Mouse (Mus musculus): ENCODE results near the gene Glyctk. TPM values are rescaled to one million over a fixed set of nuclear protein-coding genes. Genes with fewer than 3 reads are reported as not detected.

Gene Glyctk
- polyA plus RNA-seq, 1 experiment = 0.58 TPM

- Histone ChIP-seq H3K4me3 (ENCODE audit: insufficient read depth, low read length) (no peak overlapping the region), H3K4me1 (ENCODE audit: control insufficient read depth, insufficient read depth, low read length) (no peaks in the 10 kb centered on the region), H3K27ac (ENCODE audit: insufficient read depth, low read depth, low read length) (no peak overlapping the region)
- TF ChIP-seq POLR2A (IDR thresholded peaks at IDR 0.05; ENCODE audit: borderline replicate concordance, low read depth, low read length) (no peak), CTCF (IDR thresholded peaks at IDR 0.05; ENCODE audit: low read depth, low read length) (no peak)
Observed at GRCm38 (mm10) chr9:106149399-106149754, 8.6 kb downstream of the Glyctk start.

- Histone ChIP-seq H3K4me1 (ENCODE audit: control insufficient read depth, insufficient read depth, low read length) (no peaks in the 10 kb centered on the region), H3K27ac (ENCODE audit: insufficient read depth, low read depth, low read length) (no peak overlapping the region), H3K4me3 (ENCODE audit: insufficient read depth, low read length) (no peak overlapping the region)
- TF ChIP-seq CTCF (IDR thresholded peaks at IDR 0.05; ENCODE audit: low read depth, low read length) (no peak), POLR2A (IDR thresholded peaks at IDR 0.05; ENCODE audit: borderline replicate concordance, low read depth, low read length) (no peak)
Observed at GRCm38 (mm10) chr9:106148541-106149398, 9.2 kb downstream of the Glyctk start.

- no peaks in the 10 kb centered on the region for H3K4me1 ChIP-seq (ENCODE audit: control insufficient read depth, insufficient read depth, low read length)
- H3K4me3 ChIP-seq (ENCODE audit: insufficient read depth, low read length) = no peak overlapping the region
- TF ChIP-seq POLR2A (IDR thresholded peaks at IDR 0.05; ENCODE audit: borderline replicate concordance, low read depth, low read length) (no peak), CTCF (IDR thresholded peaks at IDR 0.05; ENCODE audit: low read depth, low read length) (no peak)
- no peak overlapping the region for H3K27ac ChIP-seq (ENCODE audit: insufficient read depth, low read depth, low read length)
Observed at GRCm38 (mm10) chr9:106147851-106148431, 10.0 kb downstream of the Glyctk start.

GRCm38 (mm10) chr9:106147281-106147680, 10.7 kb downstream of the Glyctk start:
- TF ChIP-seq CTCF (IDR thresholded peaks at IDR 0.05; ENCODE audit: low read depth, low read length) (no peak), POLR2A (IDR thresholded peaks at IDR 0.05; ENCODE audit: borderline replicate concordance, low read depth, low read length) (no peak)
- H3K4me3 ChIP-seq (ENCODE audit: insufficient read depth, low read length) = no peak overlapping the region
- H3K27ac ChIP-seq (ENCODE audit: insufficient read depth, low read depth, low read length) = no peak overlapping the region
- H3K4me1 ChIP-seq (ENCODE audit: control insufficient read depth, insufficient read depth, low read length) = no peaks in the 10 kb centered on the region

GRCm38 (mm10) chr9:106145582-106145981, 12.4 kb downstream of the Glyctk start:
- Histone ChIP-seq H3K4me3 (ENCODE audit: insufficient read depth, low read length) (no peak overlapping the region), H3K27ac (ENCODE audit: insufficient read depth, low read depth, low read length) (no peak overlapping the region), H3K4me1 (ENCODE audit: control insufficient read depth, insufficient read depth, low read length) (no peaks in the 10 kb centered on the region)
- TF ChIP-seq POLR2A (IDR thresholded peaks at IDR 0.05; ENCODE audit: borderline replicate concordance, low read depth, low read length) = no peak
- no peak for TF ChIP-seq CTCF (IDR thresholded peaks at IDR 0.05; ENCODE audit: low read depth, low read length)

- Histone ChIP-seq H3K4me3 (ENCODE audit: insufficient read depth, low read length) (no peak overlapping the region), H3K27ac (ENCODE audit: insufficient read depth, low read depth, low read length) (no peak overlapping the region), H3K4me1 (ENCODE audit: control insufficient read depth, insufficient read depth, low read length) (no peaks in the 10 kb centered on the region)
- no peak for TF ChIP-seq CTCF (IDR thresholded peaks at IDR 0.05; ENCODE audit: low read depth, low read length)
- no peak for TF ChIP-seq POLR2A (IDR thresholded peaks at IDR 0.05; ENCODE audit: borderline replicate concordance, low read depth, low read length)
Observed at GRCm38 (mm10) chr9:106144176-106144575, 13.8 kb downstream of the Glyctk start.

GRCm38 (mm10) chr9:106141955-106142354, 16.0 kb downstream of the Glyctk start:
- Histone ChIP-seq H3K27ac (ENCODE audit: insufficient read depth, low read depth, low read length) (no peak overlapping the region), H3K4me1 (ENCODE audit: control insufficient read depth, insufficient read depth, low read length) (no peaks in the 10 kb centered on the region), H3K4me3 (ENCODE audit: insufficient read depth, low read length) (no peak overlapping the region)
- TF ChIP-seq CTCF (IDR thresholded peaks at IDR 0.05; ENCODE audit: low read depth, low read length) (no peak), POLR2A (IDR thresholded peaks at IDR 0.05; ENCODE audit: borderline replicate concordance, low read depth, low read length) (no peak)

- H3K4me3 ChIP-seq (ENCODE audit: insufficient read depth, low read length) = no peak overlapping the region
- no peak overlapping the region for H3K27ac ChIP-seq (ENCODE audit: insufficient read depth, low read depth, low read length)
- TF ChIP-seq CTCF (IDR thresholded peaks at IDR 0.05; ENCODE audit: low read depth, low read length) (no peak), POLR2A (IDR thresholded peaks at IDR 0.05; ENCODE audit: borderline replicate concordance, low read depth, low read length) (no peak)
- H3K4me1 ChIP-seq (ENCODE audit: control insufficient read depth, insufficient read depth, low read length) = no peaks in the 10 kb centered on the region
Observed at GRCm38 (mm10) chr9:106139763-106140162, 18.2 kb downstream of the Glyctk start.

GRCm38 (mm10) chr9:106137671-106138216, 20.2 kb downstream of the Glyctk start:
- H3K27ac ChIP-seq (ENCODE audit: insufficient read depth, low read depth, low read length) = no peak overlapping the region
- no peaks in the 10 kb centered on the region for H3K4me1 ChIP-seq (ENCODE audit: control insufficient read depth, insufficient read depth, low read length)
- no peak overlapping the region for H3K4me3 ChIP-seq (ENCODE audit: insufficient read depth, low read length)

GRCm38 (mm10) chr9:106130250-106130649, 27.7 kb downstream of the Glyctk start:
- H3K27ac ChIP-seq (ENCODE audit: insufficient read depth, low read depth, low read length) = no peak overlapping the region
- H3K4me3 ChIP-seq (ENCODE audit: insufficient read depth, low read length) = no peak overlapping the region
- no peak for TF ChIP-seq CTCF (IDR thresholded peaks at IDR 0.05; ENCODE audit: low read depth, low read length)
- TF ChIP-seq POLR2A (IDR thresholded peaks at IDR 0.05; ENCODE audit: borderline replicate concordance, low read depth, low read length) = no peak
- no peaks in the 10 kb centered on the region for H3K4me1 ChIP-seq (ENCODE audit: control insufficient read depth, insufficient read depth, low read length)

More at GRCm38 (mm10) chr9:106137671-106138216, 20.2 kb downstream of the Glyctk start:
- TF ChIP-seq POLR2A (IDR thresholded peaks at IDR 0.05; ENCODE audit: borderline replicate concordance, low read depth, low read length) (no peak), CTCF (IDR thresholded peaks at IDR 0.05; ENCODE audit: low read depth, low read length) (no peak)
